Mouse (Mus musculus) stomach, embryonic 15.5 days (tissue): ENCODE data around the gene 4430402I18Rik. TPM values are rescaled to one million over a fixed set of nuclear protein-coding genes. Genes with fewer than 3 reads are reported as not detected.

ENCODE experiments used
- ATAC-seq: fragments of 200-750 bp; cut with Nextera tagmentation; 2 replicates; pipeline ENCODE4 v1.8.0; 2017; ENCODE audit warnings: low read depth, moderate number of reproducible peaks, moderate TSS enrichment; ENCODE audit not compliant: insufficient read depth, low FRiP score
- H3K27ac ChIP-seq: fragments of 300-500 bp; sonication (generic); 2 replicates; pipeline ENCODE4 v1.5.1; 2015; ENCODE audit warnings: mild to moderate bottlenecking, inconsistent platforms
- H3K27me3 ChIP-seq: fragments of 300-500 bp; sonication (generic); replicated peaks from 2 replicates; pipeline ENCODE4 v1.6.1; 2015; ENCODE audit warnings: inconsistent platforms
- H3K36me3 ChIP-seq: fragments of 300-500 bp; sonication (generic); 2 replicates; pipeline ENCODE4 v1.6.1; 2015; ENCODE audit warnings: inconsistent platforms
- H3K4me1 ChIP-seq: fragments of 300-500 bp; sonication (generic); 2 replicates; pipeline ENCODE4 v1.6.1; 2015; ENCODE audit warnings: inconsistent platforms
- H3K4me2 ChIP-seq: fragments of 300-500 bp; sonication (generic); 2 replicates; pipeline ENCODE4 v1.6.1; 2015; ENCODE audit warnings: mild to moderate bottlenecking, inconsistent platforms
- H3K4me3 ChIP-seq: fragments of 300-500 bp; sonication (generic); replicated peaks from 2 replicates; pipeline ENCODE4 v1.5.1; 2015; ENCODE audit warnings: inconsistent platforms
- H3K9ac ChIP-seq: fragments of 300-500 bp; sonication (generic); 2 replicates; pipeline ENCODE4 v1.6.1; 2015; ENCODE audit warnings: inconsistent platforms
- H3K9me3 ChIP-seq: fragments of 300-500 bp; sonication (generic); 2 replicates; pipeline ENCODE4 v1.6.1; 2016; ENCODE audit warnings: inconsistent platforms
- WGBS: fragments of 180-500 bp; shearing (Covaris S2); methylation state at CpG from one replicate; pipeline ENCODE4 v1.1.7; 2015; 5-methylcytosine and 5-hydroxymethylcytosine counted together
- polyA plus RNA-seq: library from polyadenylated mRNA; unstranded; fragments of >200 nt; fragmentation: Nextera tagmentation; extraction: Ambion mirVana; gene quantifications from 2 replicates; pipeline ENCODE4 v1.2.1, GENCODE M21; 2015

The 4430402I18Rik gene
- polyA plus RNA-seq, 1 experiment from 2014 or later: 1.9 TPM

DNA sequence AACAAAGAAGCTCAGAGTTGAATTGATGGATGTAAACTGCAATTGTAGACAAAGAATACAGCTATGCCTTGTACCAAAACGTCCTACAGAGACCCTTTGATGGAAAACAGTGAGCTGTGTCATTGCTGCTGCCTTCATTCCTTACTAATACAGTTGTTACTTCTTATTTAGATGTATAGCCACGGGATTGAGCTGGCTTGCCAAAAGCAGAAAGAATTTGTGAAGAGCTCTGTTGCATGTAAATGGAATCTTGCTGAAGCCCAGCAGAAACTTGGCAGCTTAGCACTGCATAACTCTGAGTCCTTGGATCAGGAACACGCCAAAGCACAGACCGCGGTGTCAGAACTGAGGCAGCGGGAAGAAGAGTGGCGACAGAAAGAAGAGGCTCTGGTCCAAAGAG, 27.3 kb upstream of the 4430402I18Rik start:
- Histone ChIP-seq H3K36me3 (peaks cover 14% of the 10 kb centered on the region; the same call in 1 of the 2 replicates), H3K27ac (peak overlapping the region; percentile 3; the same call in 1 of the 2 replicates), H3K9me3 (no peaks in the 10 kb centered on the region), H3K4me3 (no peak overlapping the region), H3K9ac (no peak overlapping the region), H3K4me1 (0 out of 2 replicates have a peak, but pooled peaks cover 5% of the 10 kb centered on the region), H3K27me3 (no peaks in the 10 kb centered on the region), H3K4me2 (no peak overlapping the region)
- WGBS: 72% methylated on average over 7 of the region's 7 CpGs
- no peak for ATAC-seq

DNA sequence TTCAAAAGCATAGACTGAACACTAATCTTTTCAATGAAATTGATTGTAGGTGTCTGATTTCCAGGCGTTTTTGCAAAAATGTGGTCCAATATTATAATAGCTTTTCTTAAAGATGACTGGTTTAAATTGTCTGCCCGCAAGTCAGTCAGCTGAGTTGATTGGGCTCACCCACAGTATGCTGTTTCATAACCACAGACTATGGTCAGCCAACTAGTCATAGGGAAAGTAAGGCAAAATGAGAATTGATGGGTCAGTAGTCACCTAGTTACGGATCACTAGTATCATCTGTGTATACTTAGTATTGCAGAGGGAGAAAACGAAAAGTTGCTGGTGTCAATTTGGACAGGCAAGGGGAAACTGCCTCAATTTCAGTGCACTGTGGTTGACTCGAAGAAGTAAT, 23.8 kb upstream of the 4430402I18Rik start:
- peak overlapping the region; percentile 91; the same call in 1 of the 2 replicates for H3K27ac ChIP-seq
- H3K4me2 ChIP-seq: peak overlapping the region; percentile 59
- H3K27me3 ChIP-seq: no peaks in the 10 kb centered on the region
- H3K9ac ChIP-seq: peak overlapping the region; percentile 72; the same call in 1 of the 2 replicates
- ATAC-seq: no peak
- H3K4me3 ChIP-seq: peak overlapping the region; percentile 94
- peaks cover 8% of the 10 kb centered on the region; the same call in 1 of the 2 replicates for H3K36me3 ChIP-seq
- H3K4me1 ChIP-seq: 0 out of 2 replicates have a peak, but pooled peaks cover 5% of the 10 kb centered on the region
- H3K9me3 ChIP-seq: no peaks in the 10 kb centered on the region
- WGBS: 63% methylated on average over 5 of the region's 5 CpGs

DNA sequence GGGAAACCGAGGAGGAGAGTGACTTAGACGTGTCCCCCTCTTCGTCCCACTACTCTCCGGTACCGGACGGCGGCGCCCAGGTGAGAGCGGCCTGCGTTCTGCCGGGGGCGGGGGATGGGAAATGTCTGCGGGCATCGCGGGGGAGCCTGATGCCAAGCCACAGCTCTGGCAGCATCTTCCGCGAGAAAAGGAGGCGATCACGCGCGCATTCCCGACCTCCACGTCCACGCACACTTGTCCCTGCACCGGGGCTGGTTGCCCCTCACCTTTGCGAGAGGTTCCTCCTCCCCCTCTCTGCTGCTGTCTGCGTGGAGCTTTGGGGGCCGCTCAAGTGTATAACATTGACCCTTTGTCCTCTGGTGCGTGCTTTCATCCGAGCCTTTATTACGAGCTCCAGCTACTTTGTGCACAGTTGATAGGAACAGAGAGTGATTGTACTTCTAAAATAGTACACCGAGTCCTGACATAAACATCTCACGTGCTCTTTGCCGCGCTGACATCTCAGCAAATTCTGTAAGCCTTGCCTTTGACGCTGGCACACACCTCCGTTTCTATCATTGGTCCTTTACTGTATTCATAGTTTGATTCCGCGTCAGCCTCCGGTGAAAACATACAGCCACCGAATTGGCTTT, 23.1 kb upstream of the 4430402I18Rik start:
- H3K27ac ChIP-seq: peak overlapping the region; percentile 91
- peak overlapping the region; percentile 94 for H3K4me3 ChIP-seq
- peak; percentile 63; the same call in 1 of the 2 replicates for ATAC-seq
- peaks cover 8% of the 10 kb centered on the region; the same call in 1 of the 2 replicates for H3K36me3 ChIP-seq
- under 1% methylated on average over 41 of the region's 41 CpGs for WGBS
- no peaks in the 10 kb centered on the region for H3K27me3 ChIP-seq
- H3K9me3 ChIP-seq: no peaks in the 10 kb centered on the region
- H3K9ac ChIP-seq: peak overlapping the region; percentile 72
- H3K4me1 ChIP-seq: 0 out of 2 replicates have a peak, but pooled peaks cover 5% of the 10 kb centered on the region
- peak overlapping the region; percentile 59 for H3K4me2 ChIP-seq

DNA sequence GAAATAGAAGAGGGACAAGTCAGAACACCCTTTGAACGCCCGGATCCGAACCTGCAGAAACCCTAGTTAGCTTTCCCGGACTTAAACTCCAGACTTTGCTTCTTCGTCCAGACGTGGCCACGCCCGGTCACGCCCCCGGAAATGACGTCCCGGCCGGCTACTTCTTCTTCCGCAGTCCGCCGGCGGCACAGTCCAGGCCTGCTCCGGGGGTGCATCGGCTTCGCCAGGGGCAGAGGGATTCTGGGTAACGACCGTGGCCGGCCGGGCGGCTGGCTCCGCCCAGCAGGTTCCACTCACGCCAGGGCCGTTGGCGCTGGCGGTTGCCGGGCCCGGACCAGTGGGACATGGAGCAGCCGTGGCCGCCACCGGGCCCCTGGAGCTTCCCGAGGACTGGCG, 22.6 kb upstream of the 4430402I18Rik start, which contains the start of gene Cdc37l1:
Gene Cdc37l1 (plus strand): TSS at position 159 of the 396 bp plus-strand sequence.
- H3K27ac ChIP-seq: peak within 1 kb of the TSS; percentile 91
- peak within 1 kb of the TSS; percentile 72 for H3K9ac ChIP-seq
- H3K36me3 ChIP-seq: peaks cover 6% of the 10 kb centered on the region; the same call in 1 of the 2 replicates
- under 1% methylated on average over 37 of the region's 37 CpGs for WGBS
- H3K4me2 ChIP-seq: peak within 1 kb of the TSS; percentile 59
- peak; percentile 98 for ATAC-seq
- H3K9me3 ChIP-seq: no peaks in the 10 kb centered on the region
- H3K4me1 ChIP-seq: 0 out of 2 replicates have a peak, but pooled peaks cover 5% of the 10 kb centered on the region
- peak within 1 kb of the TSS; percentile 94 for H3K4me3 ChIP-seq
- no peaks in the 10 kb centered on the region for H3K27me3 ChIP-seq

DNA sequence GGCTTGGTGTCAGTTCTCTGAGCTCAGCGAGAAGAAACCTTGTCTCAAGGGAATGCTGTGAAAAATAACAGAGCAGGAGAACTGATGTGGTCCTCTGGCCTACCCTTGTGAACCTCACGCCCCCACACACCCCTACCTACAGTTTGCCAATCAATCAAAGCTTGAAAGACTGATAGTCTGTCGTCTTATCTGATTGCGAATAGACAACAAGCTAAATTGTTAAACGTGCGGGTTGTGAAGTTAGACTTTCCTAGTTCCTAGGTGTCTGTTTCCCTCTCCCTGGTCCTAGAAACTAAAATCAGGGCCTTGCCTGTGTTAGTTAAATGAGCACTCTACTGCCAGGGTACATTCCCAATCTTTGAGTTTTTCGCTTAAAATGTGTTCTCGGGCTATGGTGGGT, 21.9 kb upstream of the 4430402I18Rik start:
- 30% methylated on average over 8 of the region's 8 CpGs for WGBS
- no peaks in the 10 kb centered on the region for H3K9me3 ChIP-seq
- H3K4me3 ChIP-seq: peak overlapping the region; percentile 94
- peak overlapping the region; percentile 72; the same call in 1 of the 2 replicates for H3K9ac ChIP-seq
- peak overlapping the region; percentile 91 for H3K27ac ChIP-seq
- H3K4me2 ChIP-seq: peak overlapping the region; percentile 55
- H3K27me3 ChIP-seq: no peaks in the 10 kb centered on the region
- H3K4me1 ChIP-seq: 0 out of 2 replicates have a peak, but pooled peaks cover 5% of the 10 kb centered on the region
- no peaks in the 10 kb centered on the region for H3K36me3 ChIP-seq
- ATAC-seq: no peak

DNA sequence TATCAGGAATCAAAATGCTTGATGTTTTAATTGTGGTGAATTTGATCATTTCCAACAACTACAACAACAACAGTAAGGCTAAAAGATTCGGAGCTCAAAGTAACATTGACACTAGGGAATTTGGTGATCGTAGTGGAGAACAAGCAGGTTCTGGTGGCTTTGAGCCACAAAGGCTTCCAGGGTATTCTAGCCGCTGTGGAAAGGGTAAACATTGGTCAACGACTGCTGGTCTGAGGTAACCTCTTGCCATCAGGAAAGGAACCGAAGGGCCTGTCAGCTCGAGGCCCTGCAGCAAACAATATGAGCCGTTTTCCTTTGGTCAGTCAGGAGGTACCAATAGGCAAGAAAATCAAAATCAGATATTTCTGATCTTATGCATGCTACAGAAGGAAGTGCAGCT, 15.0 kb upstream of the 4430402I18Rik start:
- Histone ChIP-seq H3K9ac (no peak overlapping the region), H3K27ac (no peak overlapping the region), H3K4me3 (no peak overlapping the region), H3K9me3 (no peaks in the 10 kb centered on the region), H3K36me3 (no peaks in the 10 kb centered on the region), H3K4me1 (no peaks in the 10 kb centered on the region), H3K4me2 (no peak overlapping the region), H3K27me3 (no peaks in the 10 kb centered on the region)
- no peak for ATAC-seq
- WGBS: 53% methylated on average over 7 of the region's 7 CpGs

DNA sequence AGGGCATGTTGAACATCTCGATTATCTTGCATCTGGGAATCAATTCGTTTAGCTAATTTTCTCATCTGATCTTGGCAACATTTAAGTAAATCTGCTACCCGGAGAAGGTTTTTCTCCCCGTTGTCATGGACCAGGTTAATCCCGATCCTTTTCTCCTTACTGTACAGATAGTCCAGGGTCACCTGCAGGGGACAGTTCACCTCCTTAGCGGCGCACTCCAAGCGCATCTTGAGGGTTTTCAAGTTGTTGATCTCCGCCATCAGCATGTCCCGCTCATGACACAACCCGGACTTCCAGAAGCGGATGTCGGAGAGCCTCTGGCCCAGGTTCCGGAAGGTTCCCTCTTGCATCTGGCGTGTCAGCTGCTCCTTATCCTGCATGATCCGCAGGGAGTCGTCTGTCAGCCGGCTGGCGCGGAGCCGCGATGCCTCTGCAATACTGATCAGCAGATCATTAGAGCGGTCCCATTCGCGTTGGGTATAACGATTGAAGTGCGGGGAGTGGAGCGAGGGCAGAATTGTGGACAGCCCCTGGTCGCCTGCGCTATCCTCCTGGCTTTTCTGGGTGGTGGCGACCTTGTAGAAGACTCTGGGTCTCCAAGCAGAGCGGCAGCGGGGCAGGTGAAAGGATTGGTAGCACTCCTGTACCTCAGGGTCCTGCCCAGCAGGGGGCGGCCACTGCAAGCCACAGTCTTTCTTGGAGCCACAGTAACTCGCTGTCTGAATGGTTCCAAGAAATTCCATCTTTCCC, 7.4 kb upstream of the 4430402I18Rik start:
- ATAC-seq: peak; percentile 58
- whole genome bisulfite sequencing: 16% methylated on average over 35 of the region's 35 CpGs

DNA sequence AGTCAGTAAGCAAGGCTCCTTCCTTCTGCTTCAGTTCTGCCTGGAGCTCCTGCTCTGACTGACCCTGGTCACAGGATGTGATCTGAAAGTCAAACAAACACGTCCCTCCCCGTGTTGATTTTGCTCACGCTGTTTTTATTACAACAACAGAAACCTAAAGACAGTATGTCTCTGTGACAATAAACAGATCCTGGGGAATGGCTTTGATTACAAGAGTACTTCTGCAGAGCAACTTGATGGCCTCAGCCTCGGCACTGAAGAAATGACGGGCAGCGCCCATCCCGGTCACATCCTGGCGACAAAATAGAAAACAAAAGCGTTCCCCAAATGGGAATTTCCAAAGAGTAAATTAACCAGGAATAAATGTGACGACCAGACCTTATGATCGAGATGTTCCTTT, 2.7 kb upstream of the 4430402I18Rik start:
- H3K4me2 ChIP-seq: no peak overlapping the region
- H3K27ac ChIP-seq: no peak overlapping the region
- no peak for ATAC-seq
- no peak overlapping the region for H3K4me3 ChIP-seq
- no peaks in the 10 kb centered on the region for H3K9me3 ChIP-seq
- H3K27me3 ChIP-seq: peaks cover 4% of the 10 kb centered on the region; the same call in 1 of the 2 replicates
- no peak overlapping the region for H3K9ac ChIP-seq
- H3K4me1 ChIP-seq: peaks cover 4% of the 10 kb centered on the region
- H3K36me3 ChIP-seq: no peaks in the 10 kb centered on the region
- 44% methylated on average over 11 of the region's 11 CpGs for WGBS

More for the DNA sequence above, 7.4 kb upstream of the 4430402I18Rik start:
- Histone ChIP-seq H3K9me3 (no peaks in the 10 kb centered on the region), H3K4me2 (peak overlapping the region; percentile 75), H3K36me3 (no peaks in the 10 kb centered on the region), H3K4me3 (peak overlapping the region; percentile 34), H3K4me1 (peaks cover 7% of the 10 kb centered on the region), H3K27me3 (peaks cover 4% of the 10 kb centered on the region; the same call in 1 of the 2 replicates), H3K27ac (no peak overlapping the region), H3K9ac (no peak overlapping the region)

DNA sequence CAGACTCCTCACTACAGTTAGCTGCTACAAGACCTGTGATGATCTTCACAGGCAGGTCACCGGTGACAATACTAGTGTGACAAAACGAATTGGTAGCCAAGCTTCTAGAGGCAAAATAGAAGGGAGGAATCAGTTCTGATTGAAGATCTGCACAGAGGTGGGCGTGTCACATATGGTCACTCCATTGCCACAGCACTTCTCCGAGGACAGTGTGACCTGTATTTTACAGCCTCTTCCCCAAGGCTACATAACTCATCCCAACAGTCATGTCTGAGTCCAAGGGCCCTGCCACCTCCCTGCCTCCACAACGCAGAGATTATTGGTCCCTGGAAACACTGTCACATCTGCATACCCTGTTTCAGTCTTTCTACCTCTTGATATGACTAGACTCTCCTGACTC, 1.6 kb upstream of the 4430402I18Rik start:
- peaks cover 5% of the 10 kb centered on the region; the same call in 1 of the 2 replicates for H3K4me1 ChIP-seq
- no peak overlapping the region for H3K4me2 ChIP-seq
- no peak for ATAC-seq
- H3K27ac ChIP-seq: no peak overlapping the region
- 80% methylated on average over 5 of the region's 5 CpGs for WGBS
- no peaks in the 10 kb centered on the region for H3K27me3 ChIP-seq
- H3K36me3 ChIP-seq: no peaks in the 10 kb centered on the region
- H3K4me3 ChIP-seq: no peak overlapping the region
- no peaks in the 10 kb centered on the region for H3K9me3 ChIP-seq
- H3K9ac ChIP-seq: no peak overlapping the region

DNA sequence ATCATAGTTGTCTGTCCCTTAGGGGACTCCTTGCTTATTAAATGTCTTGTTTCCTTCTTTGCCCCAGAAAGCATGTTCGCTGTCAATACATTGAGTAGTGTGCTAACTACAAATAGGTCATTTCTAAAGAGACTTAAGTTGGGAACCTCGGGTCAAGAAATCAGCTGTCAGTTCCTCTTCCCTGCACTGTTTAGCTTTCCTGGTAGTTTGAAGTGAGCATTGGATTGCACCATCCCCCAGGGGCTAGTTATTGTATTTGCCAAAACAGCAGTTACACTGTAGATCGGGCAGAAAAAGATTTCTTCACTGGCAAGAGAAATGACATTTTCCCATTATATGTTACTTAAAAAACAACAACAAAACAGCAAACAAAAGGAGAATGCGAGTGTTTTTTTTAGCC, 578 bp upstream of the 4430402I18Rik start:
- no peaks in the 10 kb centered on the region for H3K36me3 ChIP-seq
- peaks cover 6% of the 10 kb centered on the region; the same call in 1 of the 2 replicates for H3K4me1 ChIP-seq
- no peak overlapping the region for H3K4me3 ChIP-seq
- H3K9ac ChIP-seq: no peak overlapping the region
- no peaks in the 10 kb centered on the region for H3K9me3 ChIP-seq
- no peak overlapping the region for H3K4me2 ChIP-seq
- no peak overlapping the region for H3K27ac ChIP-seq
- WGBS: 68% methylated on average over 4 of the region's 4 CpGs
- H3K27me3 ChIP-seq: no peaks in the 10 kb centered on the region
- no peak for ATAC-seq

DNA sequence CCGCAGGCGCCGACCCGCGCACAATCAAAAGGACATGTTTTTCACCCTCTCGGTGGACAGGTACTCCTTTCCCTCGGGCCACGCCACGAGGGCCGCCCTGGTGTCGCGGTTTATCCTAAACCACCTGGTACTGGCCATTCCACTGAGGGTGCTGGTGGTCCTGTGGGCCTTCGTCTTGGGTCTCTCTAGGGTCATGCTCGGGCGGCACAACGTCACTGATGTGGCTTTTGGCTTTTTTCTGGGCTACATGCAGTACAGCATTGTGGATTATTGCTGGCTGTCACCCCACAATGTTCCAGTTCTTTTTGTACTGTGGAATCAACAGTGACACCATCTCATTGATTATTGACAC, 3.1 kb downstream of the 4430402I18Rik start:
- peak overlapping the region; percentile 71 for H3K9ac ChIP-seq
- peaks cover 6% of the 10 kb centered on the region; the same call in 1 of the 2 replicates for H3K4me1 ChIP-seq
- H3K4me3 ChIP-seq: peak overlapping the region; percentile 89
- no peaks in the 10 kb centered on the region for H3K9me3 ChIP-seq
- ATAC-seq: no peak
- peak overlapping the region; percentile 95 for H3K4me2 ChIP-seq
- WGBS: 8% methylated on average over 16 of the region's 16 CpGs
- H3K36me3 ChIP-seq: no peaks in the 10 kb centered on the region
- H3K27ac ChIP-seq: no peak overlapping the region
- H3K27me3 ChIP-seq: no peaks in the 10 kb centered on the region
